Mouse (Mus musculus): ENCODE data around the gene Mtfp1.

GRCm38 (mm10) chr11:4119635-4120034 lies 24.4 kb upstream of the Mtfp1 start:
- TF ChIP-seq CTCF (IDR thresholded peaks at IDR 0.05; ENCODE audit: low read depth, low read length): no peak
- no peak for TF ChIP-seq GATA2 (IDR thresholded peaks at IDR 0.05; ENCODE audit: borderline replicate concordance, low read depth, low read length)

Data from G1E (cell line).